Mouse (Mus musculus): ENCODE data around the gene Dync2h1. TPM values are rescaled to one million over a fixed set of nuclear protein-coding genes. Genes with fewer than 3 reads are reported as not detected.
"Not testable (repeated sequence)": the region's sequence is repeated elsewhere in the genome, so short reads cannot be mapped to it uniquely, and the experiment has no call there.

Dync2h1 gene
- polyA plus RNA-seq, 3 experiments from 2014 or later, result 6.1 to 9.3 (median 7.8) TPM

GRCm38 (mm10) chr9:7014733-7015132 is 169.5 kb downstream of the Dync2h1 start:
- no peak for ATAC-seq

- no peak for ATAC-seq
Measured at GRCm38 (mm10) chr9:7009785-7010184, 174.5 kb downstream of the Dync2h1 start.

GRCm38 (mm10) chr9:6994865-6995264 is 189.4 kb downstream of the Dync2h1 start:
- no peak for ATAC-seq

- ATAC-seq, result no peak
Measured at GRCm38 (mm10) chr9:6994275-6994674, 190.0 kb downstream of the Dync2h1 start.

- no peak for ATAC-seq
Measured at GRCm38 (mm10) chr9:6988893-6989685, 195.2 kb downstream of the Dync2h1 start.

- no peak for ATAC-seq
Measured at GRCm38 (mm10) chr9:6986161-6986560, 198.1 kb downstream of the Dync2h1 start.

GRCm38 (mm10) chr9:6969171-6969570 is 215.1 kb downstream of the Dync2h1 start:
- no peak for ATAC-seq

GRCm38 (mm10) chr9:6965006-6965405 is 219.2 kb downstream of the Dync2h1 start:
- ATAC-seq, result no peak

GRCm38 (mm10) chr9:6958311-6958710 is 225.9 kb downstream of the Dync2h1 start:
- no peak for ATAC-seq

GRCm38 (mm10) chr9:6927399-6928035 is 256.7 kb downstream of the Dync2h1 start:
- ATAC-seq, result no peak

GRCm38 (mm10) chr9:6913471-6913870 is 270.8 kb downstream of the Dync2h1 start:
- ATAC-seq, result no peak

GRCm38 (mm10) chr9:6910537-6910936 is 273.7 kb downstream of the Dync2h1 start:
- ATAC-seq, result not testable (repeated sequence)

- no peak for ATAC-seq
Measured at GRCm38 (mm10) chr9:6901620-6902019, 282.6 kb downstream of the Dync2h1 start.

- ATAC-seq, result no peak
Measured at GRCm38 (mm10) chr9:6891331-6891730, 292.9 kb downstream of the Dync2h1 start.

- no peak for ATAC-seq
Measured at GRCm38 (mm10) chr9:6881187-6881984, 302.9 kb downstream of the Dync2h1 start.

Other genes with a start within 250 kb of the Dync2h1 start
- 10 to 100 TPM; 20.6 to 45.4 (median 36.7) TPM for gene Dcun1d5, start 74 bp upstream of the Dync2h1 start, polyA plus RNA-seq (2017; shearing (Covaris generic))
- not detected for gene Mmp13, start 88.1 kb upstream of the Dync2h1 start, polyA plus RNA-seq (2017; shearing (Covaris generic))
- gene Mmp12, start 159.9 kb upstream of the Dync2h1 start, polyA plus RNA-seq (2017; shearing (Covaris generic)), result under 1 TPM in 1 of 3 experiments, not detected in 2; 0.07 TPM
- gene Mmp1b, start 203.6 kb upstream of the Dync2h1 start, polyA plus RNA-seq (2017; shearing (Covaris generic)), result not detected

All from inflammation-experienced regulatory T-cells, adult 6 months (primary cell).